Mouse (Mus musculus): ENCODE data around the gene Ano1. TPM values are rescaled to one million over a fixed set of nuclear protein-coding genes. Genes with fewer than 3 reads are reported as not detected.

The Ano1 gene
- polyA plus RNA-seq, 2 experiments from 2014 or later: 0.16 TPM; not detected in 1

DNA sequence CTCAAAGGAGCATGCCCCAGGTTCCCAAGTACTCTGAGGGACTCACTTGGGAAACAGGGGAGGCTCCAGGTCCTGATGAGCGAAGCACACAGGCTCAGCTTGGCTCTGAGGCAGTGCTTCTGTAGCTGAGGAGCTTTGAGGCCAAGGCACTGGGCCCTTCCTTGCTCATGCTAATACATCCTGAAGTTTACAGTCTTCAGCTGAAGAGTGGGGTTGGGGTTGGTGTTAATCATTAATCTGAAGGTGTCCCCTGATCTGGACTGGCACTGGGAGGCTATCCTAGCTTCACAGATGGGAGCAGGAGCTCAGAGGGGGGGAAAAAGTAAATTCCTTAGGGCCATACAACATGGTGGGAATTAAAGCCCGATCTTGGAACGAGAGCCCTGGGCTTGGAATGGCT, 117.3 kb downstream of the Ano1 start:
- no peak for ATAC-seq

DNA sequence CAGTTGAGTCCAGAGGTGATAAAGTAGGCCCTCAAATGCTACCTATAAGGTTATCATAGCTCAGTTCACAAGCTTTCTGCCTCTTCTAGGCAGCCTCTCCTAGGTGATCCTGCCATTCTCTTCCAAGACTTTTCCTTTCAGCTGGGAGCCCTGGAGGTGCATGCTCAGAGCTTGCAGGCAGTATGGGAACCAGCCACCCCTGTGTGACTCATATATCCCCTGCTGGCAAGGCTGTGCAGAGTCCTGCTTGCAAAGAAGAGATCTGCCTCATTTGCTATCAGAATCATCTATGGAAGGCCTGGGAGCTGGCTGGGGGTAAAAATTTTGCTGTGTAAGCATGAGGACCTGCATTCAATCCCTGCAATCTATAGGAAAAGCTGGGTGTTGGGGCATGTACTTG, 119.5 kb downstream of the Ano1 start:
- no peak for ATAC-seq

DNA sequence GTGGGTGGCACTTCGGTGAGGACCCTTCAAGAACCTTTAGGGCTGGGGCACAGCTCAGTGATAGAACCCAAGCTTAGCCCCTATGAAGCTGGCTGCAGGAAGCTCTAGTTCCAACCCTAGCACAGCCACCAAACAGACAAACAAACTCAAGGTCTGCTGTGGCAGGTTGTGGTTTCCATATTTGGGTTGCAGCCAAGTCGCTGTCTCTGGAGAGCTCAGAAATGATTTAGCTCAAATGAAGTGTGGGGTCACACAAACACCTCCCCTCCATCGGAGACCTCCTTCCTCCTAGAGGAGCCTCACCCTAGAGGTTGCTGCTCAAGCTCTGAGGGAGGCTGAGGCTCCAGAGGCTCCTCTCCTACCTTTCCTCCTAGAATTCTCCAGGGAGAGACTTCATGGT, 121.2 kb downstream of the Ano1 start:
- no peak for ATAC-seq

DNA sequence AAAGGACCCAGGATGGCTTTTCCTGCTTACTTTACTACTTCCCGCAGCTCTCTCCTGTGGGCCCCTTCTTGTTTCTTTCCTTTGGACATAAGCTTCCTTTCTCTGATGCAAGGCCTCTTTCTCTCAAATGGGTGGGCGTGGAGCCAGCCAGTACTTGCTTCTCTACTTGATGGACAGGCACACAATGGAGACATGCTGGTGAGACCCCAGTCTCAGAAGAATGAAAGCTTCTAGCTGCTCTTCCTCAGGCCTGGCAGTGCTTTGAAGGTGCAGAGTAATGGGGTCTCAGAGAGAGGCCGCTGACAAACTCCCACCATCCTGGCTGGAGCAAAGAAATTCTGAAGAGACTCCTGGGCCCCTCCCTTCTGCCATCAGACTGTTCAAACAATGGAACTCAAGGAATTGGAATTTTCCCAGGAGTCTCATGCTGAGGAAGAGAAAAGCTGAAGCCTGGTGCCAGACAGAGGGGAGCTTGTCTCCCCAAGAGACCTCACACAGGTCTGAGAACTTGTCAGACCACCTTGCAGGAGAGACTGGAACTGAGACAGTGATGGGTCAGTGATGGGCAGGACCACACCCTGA, 123.3 kb downstream of the Ano1 start:
- ATAC-seq: no peak

DNA sequence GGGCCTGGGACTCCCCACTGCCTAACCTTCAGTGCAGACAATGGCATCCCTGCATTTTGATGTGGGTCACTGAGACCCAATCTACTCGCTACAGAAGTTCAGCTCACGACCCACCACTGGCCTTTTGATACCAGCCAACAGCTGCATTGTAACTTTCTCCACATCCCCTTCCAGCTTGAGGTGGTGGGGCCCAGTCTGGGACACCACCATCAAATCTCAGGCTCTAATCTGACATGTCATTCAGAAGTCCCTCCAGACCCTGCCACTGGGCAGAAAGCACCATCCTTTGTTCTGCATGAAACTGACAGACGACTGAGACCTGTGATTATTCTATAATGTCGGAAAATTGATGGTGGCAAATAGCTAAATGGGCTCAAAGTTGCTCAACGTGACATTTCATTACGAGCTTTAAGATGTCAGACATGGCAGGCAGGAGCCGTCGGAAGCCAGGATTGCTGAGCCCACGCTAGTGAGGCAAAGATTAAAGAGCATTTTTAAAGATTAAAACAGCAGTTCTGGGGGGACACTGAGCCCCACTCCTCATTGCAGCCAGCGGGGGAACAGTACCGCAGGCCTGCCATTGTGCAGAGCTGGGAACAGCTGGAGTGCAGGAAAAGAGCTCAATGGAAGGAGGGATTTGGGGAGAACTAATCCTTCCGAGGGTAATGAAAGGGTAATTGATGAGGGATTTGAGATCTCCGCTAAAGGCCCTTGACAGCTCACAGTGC, 124.0 kb downstream of the Ano1 start:
- ATAC-seq: no peak

DNA sequence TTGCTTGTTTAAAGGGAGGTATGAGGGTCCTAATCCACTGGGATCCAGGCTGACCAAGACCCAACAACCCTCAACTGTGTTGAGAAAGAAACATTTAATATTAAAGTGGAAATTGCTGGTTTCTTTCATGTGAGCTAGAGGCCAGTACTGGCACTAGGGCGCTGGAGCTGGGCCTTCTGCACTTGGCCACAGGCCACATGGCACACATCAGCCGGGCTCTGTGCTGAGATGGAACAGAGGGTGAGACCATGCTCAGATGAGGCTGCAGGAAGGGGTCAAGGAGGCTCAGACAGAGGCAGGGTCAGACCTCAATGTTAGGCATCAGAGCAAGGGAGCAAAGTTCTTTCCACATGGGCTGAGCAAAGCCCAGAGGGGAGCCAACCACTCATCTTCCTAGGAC, 125.7 kb downstream of the Ano1 start:
- no peak for ATAC-seq

DNA sequence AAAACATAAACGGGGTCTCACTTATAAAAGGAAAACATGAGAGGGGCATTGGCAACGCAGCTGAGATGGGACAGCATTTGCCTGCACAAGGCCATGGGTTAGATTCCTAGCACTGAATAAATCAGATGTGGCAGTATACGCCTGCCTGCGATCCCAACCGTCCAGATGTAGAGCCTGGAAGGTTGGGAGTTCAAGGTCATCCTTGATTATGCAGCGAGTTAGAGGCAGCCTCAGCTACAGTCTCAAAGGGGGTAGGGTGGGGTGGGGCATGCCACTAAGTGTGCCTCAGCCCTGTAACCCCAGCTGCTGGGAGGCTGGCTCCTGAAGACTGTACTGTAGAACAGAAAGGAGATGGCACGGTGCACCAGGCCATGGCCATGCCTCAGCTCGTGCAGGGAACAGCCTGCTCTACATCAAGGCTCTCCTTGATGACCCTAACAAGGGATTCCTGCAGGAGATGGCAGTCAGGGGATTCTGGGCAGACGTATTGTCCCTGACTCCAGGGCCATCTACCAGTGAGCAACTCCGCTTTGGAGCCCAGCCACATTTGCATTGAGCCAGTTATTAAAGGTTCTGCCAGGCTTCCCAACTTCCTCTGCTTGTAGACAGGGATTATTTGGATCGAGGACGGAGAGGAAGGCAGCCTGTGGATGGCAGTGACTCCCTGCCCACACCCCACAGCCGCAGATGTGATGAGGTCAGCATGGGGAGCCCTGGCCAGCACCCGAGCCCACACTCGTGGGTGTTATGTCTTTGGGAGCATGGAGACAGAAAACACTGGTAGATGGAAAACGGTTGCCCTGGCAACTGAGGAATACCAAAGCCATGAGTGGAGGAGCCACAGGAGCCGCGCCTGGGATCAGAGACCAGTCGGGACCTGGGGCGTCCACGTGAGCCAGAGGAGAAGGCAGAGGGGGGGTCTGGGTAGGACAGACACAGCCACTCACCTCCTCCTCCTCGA, 130.8 kb downstream of the Ano1 start:
- ATAC-seq: no peak

DNA sequence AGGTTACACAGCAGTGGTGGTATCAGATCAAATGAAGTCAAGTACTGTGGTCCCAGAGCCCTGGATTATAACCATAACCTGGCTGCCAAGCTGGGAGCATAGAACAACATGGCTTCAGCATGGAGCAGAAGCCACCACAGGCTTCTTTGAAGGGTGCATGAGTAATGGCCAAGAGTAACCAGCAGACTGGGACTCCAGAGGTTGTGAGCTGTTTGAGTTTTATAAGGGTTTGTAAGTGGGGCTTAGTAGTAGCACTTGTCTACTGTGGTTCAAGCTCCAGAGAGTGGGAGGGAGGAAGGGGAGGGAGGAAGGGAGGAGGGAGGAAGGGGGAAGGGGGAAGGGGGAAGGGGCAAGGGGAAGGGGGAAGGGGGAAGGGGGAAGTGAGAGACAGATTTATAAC, 131.5 kb downstream of the Ano1 start:
- no peak for ATAC-seq

DNA sequence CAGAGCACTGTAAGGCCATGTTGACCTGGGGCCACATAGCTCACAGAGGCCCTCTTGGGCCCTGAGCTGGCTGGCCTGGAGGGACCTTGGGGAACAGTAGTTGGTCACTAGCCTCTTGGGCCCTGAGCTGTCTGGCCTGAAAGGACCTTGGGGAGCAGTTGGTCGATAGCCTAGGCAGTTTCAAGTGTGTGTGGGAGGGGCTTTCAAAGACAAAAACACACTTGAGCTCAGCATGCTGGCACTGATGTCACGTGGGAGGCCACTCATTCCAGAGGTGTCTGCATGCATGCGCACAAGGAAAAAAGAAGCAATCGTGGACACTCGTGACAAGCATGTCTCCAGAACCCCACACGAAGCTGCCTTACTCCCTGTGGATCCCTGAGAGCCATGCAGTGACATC, 136.4 kb downstream of the Ano1 start:
- no peak for ATAC-seq

DNA sequence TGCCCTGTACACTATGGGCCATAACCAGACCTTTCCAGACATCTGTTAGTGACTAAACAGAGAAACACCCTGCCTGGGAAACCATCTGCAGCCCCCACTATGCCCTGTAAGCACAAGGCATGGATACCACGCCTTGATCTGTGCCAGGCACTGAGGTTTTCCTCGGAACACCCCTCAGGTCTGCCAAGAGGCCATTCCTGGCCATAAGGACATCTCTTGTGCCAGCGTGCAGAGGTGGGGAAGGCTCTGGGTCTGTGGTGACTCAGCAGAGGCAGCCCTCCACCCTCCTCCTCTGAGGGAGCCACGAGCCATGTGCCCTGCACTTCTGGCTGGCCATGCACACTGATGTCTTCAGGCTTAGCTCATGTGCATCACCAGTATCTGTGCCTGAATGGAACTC, 138.9 kb downstream of the Ano1 start:
- no peak for ATAC-seq

DNA sequence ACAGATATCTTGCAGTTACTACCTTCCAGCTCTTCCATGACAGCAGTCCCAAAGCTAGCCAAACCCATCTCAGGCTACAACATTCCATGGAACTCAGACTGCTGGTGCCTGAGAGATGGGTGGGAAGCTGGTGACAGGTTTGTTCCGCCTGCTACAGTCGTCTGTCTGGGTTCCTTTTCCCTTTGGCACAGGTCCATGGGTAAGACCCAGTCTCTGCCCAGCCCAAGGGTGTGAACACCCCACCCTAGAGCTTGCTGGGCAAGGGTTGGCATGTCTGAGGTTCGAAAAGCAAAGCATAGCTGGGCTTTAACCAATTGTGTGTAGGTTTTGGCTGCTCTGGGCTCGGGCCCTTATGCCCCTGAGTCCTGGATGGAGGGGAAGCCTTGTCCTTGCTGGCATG, 139.4 kb downstream of the Ano1 start:
- no peak for ATAC-seq

DNA sequence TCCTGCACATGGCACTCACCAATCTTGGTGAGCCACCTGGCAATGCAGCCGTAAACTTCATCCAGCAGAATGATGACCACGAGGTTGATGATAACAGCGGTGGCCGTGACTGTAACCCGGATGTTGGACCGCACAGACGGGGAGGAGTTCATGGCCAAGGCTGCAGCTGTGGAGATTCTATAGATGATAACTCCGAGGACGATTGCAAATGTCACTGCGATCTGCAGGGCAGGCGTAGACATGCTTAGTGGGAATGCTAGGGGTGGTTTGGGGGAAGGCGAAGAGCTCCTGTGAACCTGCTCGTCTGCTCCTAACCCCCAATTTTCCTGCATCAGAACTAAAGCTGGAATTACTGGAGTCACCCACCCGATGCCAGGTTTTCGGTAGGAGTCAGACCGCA, 140.2 kb downstream of the Ano1 start:
- no peak for ATAC-seq

DNA sequence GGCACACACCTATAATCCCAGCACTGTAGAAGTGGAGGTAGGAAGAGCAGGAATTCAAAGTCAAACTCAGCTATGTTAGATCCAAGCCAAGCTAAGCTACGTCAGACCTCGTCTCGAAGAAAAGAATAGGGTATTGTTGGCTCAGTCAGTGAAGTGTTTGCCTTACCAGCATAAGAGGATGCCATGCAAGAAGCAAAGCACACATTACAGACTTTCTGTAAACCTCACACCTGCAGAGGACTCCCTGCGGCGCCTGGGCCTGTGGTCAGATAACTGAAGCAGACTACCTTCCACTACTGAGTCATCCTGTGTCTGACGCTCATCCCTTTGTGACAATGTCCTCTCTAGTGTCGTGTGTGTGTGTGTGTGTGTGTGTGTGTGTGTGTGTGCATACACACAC, 142.2 kb downstream of the Ano1 start:
- no peak for ATAC-seq

DNA sequence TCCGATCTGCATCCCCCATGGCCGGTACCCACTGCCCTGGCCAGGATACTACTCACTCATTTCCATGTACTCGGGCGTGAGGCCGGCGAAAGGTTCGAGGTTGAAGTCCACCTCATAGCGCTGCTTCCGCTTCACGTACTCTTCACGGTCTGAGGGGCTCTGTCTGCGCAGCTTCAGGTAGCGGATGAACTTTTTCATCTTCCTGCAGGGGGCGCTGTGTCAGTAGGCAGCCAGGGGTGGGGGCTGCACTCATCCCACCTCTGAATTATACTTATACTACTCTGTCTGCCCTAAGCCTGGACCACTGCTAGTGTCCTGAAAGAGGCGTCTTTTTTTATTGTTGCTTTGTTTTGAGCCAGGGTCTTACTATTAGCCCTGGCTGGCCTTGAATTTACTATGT, 143.9 kb downstream of the Ano1 start:
- ATAC-seq: no peak

DNA sequence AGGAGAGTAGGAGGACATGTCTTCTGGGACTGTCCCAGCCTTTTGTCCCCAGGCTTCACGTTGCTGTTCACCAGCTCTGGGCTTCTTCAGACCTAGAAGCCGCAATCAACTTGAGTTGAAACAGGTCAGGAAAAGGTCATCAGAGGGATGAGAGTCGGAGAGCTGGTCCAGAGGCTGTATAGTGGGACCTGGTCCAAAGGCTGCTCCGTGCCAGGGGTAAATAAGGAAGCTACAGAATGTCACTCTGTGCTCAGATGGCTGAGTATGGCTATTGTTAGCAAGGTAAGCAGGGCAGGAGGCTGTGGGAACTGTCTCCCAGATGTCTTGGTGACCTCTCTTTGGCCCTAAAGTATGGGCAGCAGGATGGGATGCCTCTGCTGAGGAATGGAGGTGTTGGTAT, 147.0 kb downstream of the Ano1 start:
- ATAC-seq: no peak

DNA sequence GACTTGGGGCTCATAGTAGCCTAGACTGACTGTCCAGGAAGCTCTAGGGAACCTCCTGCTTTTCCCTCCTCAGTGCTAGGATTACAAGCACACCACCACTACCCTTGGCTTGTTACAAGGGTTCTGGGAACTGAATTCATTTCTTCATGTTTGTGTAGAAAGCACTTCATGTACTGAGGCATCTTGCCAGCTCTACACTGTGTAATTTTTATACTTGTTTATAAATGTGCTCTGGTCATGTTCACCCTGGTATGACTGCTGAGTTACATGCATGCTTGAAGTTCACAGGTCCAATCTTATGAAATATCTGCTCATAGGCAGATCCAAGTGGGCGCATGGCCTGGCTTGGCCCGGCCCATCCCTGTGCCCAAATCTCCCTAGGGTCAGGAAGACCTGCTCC, 147.5 kb downstream of the Ano1 start:
- ATAC-seq: no peak

DNA sequence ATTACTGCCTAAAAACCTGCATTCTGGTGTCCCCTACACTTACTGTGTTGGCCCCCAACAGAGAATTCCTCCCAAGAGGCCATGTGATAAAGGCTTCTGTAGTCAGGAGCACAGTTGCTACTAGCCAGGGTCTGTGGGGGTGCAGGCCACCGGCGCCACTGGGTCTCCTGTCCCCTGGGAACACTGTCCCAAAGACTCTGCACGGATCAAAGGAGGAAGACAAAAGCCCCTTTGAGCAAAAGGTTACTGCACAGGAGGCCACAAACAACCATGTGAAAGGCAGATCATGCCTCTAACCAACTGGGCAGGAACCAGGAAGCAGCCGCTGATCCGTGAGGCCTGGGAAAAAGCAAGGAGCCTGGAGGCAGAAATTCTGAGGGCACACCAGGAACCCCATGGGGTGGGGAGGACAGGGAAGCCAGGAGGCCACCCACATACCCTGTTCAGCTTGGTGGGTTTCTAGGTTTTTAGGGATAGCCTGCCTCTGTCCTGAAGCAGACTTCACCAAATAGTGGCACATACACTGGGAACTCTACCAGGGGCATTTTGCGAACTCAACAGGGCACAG, 151.4 kb downstream of the Ano1 start:
- no peak for ATAC-seq

DNA sequence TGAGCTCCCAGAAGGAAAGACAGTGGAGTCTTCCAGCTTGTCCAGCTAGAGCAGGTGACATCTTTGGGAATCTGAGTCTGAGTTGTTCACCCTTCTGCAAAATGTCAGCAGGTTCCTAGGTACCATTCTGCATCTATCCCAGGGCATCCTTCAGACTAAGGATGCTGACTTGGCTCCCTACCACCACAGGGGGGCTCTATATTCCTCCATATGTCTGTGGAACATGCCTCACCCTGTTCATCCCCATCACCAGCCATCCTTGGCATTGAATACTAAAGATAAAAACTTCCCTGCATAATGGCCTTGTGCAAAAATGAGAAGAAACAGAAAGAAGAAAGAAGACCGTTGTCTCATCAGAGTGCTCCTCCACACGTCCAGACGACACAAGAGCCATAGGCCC, 162.3 kb downstream of the Ano1 start:
- ATAC-seq: no peak

DNA sequence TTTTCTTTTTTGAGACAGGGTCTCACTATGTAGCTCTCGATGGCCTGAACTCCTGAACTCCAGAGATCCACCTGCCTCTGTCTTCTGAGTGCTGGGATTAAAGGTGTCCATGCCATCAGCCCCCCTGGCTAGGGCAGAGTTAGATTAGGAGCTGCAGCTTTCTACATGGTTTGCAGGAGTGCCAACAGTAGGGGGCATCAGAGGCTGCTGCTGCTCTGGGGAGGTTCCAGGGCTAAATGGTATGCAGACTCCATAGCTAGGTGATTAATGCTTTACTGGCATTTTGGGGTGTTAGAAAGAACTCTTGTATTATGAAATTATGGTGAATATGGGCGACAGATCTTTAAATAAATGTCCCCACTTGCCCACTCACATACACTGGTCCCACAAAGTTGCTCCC, 164.5 kb downstream of the Ano1 start:
- no peak for ATAC-seq

DNA sequence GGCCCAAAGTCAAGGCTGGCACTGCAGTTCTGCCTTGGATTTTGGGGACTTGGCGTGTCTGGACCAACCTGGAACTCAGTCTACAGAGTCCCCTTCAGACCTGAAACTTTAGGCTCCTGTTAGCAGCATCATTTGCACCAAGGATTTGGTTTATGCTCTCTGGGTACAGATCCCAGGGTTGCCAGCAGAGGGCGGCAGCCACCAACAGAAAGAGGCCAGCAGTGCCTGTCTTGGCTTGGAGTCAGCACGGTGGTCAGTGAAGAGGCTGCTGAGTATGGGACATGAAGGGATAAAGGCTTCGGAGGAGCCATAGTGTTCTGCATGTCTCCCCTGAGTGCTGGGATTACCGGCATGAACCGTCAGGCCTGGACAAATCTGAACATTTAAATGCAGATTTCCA, 166.1 kb downstream of the Ano1 start:
- ATAC-seq: no peak

DNA sequence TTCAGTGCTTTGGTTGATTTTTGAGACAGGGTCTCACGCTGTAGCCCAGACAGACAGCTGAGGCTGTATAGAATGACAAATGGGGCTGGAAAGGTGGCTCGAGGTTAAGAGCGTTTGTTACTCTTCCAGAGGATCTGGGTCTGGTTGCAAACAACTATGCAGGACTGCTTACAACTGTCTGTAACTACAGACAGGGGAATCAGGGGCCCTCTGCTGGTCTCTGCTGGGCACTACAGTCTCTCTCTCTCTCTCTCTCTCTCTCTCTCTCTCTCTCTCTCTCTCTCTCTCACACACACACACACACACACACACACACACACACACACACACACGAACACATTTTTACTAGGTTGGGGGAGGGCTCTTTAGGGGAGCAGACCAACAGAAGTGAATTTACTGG, 168.2 kb downstream of the Ano1 start:
- no peak for ATAC-seq

DNA sequence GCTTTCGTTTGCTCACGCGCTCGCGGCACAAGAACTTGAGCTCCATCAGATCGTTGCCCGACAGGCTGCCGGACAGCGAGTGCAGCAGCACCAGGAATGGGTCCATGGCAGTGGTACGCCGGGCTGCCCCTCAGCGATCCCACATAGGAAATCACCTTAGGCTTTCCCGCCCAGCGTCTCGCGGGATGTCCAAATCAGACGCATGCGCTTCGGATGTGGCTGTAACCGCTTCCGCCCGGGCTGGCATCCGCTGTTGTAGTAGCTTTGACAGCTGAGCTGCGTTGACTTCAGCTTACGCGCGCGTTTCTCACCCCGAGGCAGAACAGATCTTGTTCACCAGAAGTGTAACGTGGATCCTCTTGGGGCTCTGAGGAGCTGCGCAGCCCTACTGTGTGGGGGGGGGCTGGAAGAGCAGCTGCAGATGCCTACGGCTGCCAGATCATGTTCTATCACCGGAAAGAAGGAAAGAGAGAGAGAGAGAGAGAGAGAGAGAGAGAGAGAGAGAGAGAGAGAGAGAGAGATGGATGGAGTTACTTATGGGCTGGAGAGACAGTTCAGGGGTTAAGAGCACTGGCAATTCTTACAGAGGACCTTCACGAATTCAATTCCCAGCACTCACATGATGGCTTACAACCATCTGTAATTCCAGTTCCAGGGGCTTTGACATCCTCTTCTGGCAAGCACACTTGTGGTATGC, 169.3 kb downstream of the Ano1 start, which contains the start of gene Fadd:
Fadd (minus strand) TSS at position 180 of the 697 bp plus-strand sequence.
- ATAC-seq: peak; percentile 85
